Mouse (Mus musculus): ENCODE measurements at regions not wholly inside any gene's neighbourhood (a gene's known extent, or its start where the extent isn't known, plus 50 kb on each side); places are given as distances from the start of the nearest gene placed in this dataset.
A peak's percentile ranks its signal among the peaks of the same experiment; 100 is the strongest.

- H3K36me3 ChIP-seq (ENCODE audit: control insufficient read depth, insufficient read depth, low read length) = no peaks in the 10 kb centered on the region
- peaks cover 6% of the 10 kb centered on the region for H3K4me1 ChIP-seq (ENCODE audit: control insufficient read depth, insufficient read depth, low read length)
- 94% methylated on average over 4 of the region's 4 CpGs for WGBS
- H3K9ac ChIP-seq (ENCODE audit: low read depth, low read length) = no peak overlapping the region
- no peak overlapping the region for H3K4me2 ChIP-seq (ENCODE audit: low read length)
- H3K27ac ChIP-seq (ENCODE audit: low read length) = no peak overlapping the region
- ATAC-seq = no peak
- H3K4me3 ChIP-seq (ENCODE audit: low read depth, low read length) = no peak overlapping the region
- H3K9me3 ChIP-seq (replicated peaks; ENCODE audit: control insufficient read depth, low read length, poor library complexity, severe bottlenecking) = no peaks in the 10 kb centered on the region
- H3K27me3 ChIP-seq (ENCODE audit: control insufficient read depth, insufficient read depth, low read depth, low read length) = no peaks in the 10 kb centered on the region
Measured at GRCm38 (mm10) chr16:7767691-7768090, 657.2 kb downstream of the Tmem114 start.

- H3K4me1 ChIP-seq (ENCODE audit: control insufficient read depth, insufficient read depth, low read length) = peaks cover 6% of the 10 kb centered on the region
- no peaks in the 10 kb centered on the region for H3K27me3 ChIP-seq (ENCODE audit: control insufficient read depth, insufficient read depth, low read depth, low read length)
- no peak for ATAC-seq
- no peak overlapping the region for H3K4me3 ChIP-seq (ENCODE audit: low read depth, low read length)
- H3K4me2 ChIP-seq (ENCODE audit: low read length) = no peak overlapping the region
- H3K27ac ChIP-seq (ENCODE audit: low read length) = peak overlapping the region; percentile 47; the same call in 1 of the 2 replicates
- no peaks in the 10 kb centered on the region for H3K36me3 ChIP-seq (ENCODE audit: control insufficient read depth, insufficient read depth, low read length)
- WGBS = 9% methylated on average over 6 of the region's 6 CpGs
- no peak overlapping the region for H3K9ac ChIP-seq (ENCODE audit: low read depth, low read length)
- H3K9me3 ChIP-seq (replicated peaks; ENCODE audit: control insufficient read depth, low read length, poor library complexity, severe bottlenecking) = no peaks in the 10 kb centered on the region
Measured at GRCm38 (mm10) chr16:7764383-7764782, 660.6 kb downstream of the Tmem114 start.

GRCm38 (mm10) chr16:7728186-7728585 is 696.8 kb downstream of the Tmem114 start:
- H3K4me1 ChIP-seq (ENCODE audit: control insufficient read depth, insufficient read depth, low read length) = no peaks in the 10 kb centered on the region
- H3K9me3 ChIP-seq (replicated peaks; ENCODE audit: control insufficient read depth, low read length, poor library complexity, severe bottlenecking) = no peaks in the 10 kb centered on the region
- no peaks in the 10 kb centered on the region for H3K36me3 ChIP-seq (ENCODE audit: control insufficient read depth, insufficient read depth, low read length)
- H3K9ac ChIP-seq (ENCODE audit: low read depth, low read length) = no peak overlapping the region
- H3K27me3 ChIP-seq (ENCODE audit: control insufficient read depth, insufficient read depth, low read depth, low read length) = no peaks in the 10 kb centered on the region
- 81% methylated on average over 2 of the region's 2 CpGs for WGBS
- no peak overlapping the region for H3K27ac ChIP-seq (ENCODE audit: low read length)
- no peak for ATAC-seq
- no peak overlapping the region for H3K4me2 ChIP-seq (ENCODE audit: low read length)
- H3K4me3 ChIP-seq (ENCODE audit: low read depth, low read length) = no peak overlapping the region

- no peaks in the 10 kb centered on the region for H3K27me3 ChIP-seq (ENCODE audit: control insufficient read depth, insufficient read depth, low read depth, low read length)
- H3K9ac ChIP-seq (ENCODE audit: low read depth, low read length) = no peak overlapping the region
- no peaks in the 10 kb centered on the region for H3K36me3 ChIP-seq (ENCODE audit: control insufficient read depth, insufficient read depth, low read length)
- no peaks in the 10 kb centered on the region for H3K4me1 ChIP-seq (ENCODE audit: control insufficient read depth, insufficient read depth, low read length)
- no peak for ATAC-seq
- H3K9me3 ChIP-seq (replicated peaks; ENCODE audit: control insufficient read depth, low read length, poor library complexity, severe bottlenecking) = no peaks in the 10 kb centered on the region
- H3K4me3 ChIP-seq (ENCODE audit: low read depth, low read length) = no peak overlapping the region
- 92% methylated on average over 1 of the region's 1 CpGs for WGBS
- H3K27ac ChIP-seq (ENCODE audit: low read length) = no peak overlapping the region
- H3K4me2 ChIP-seq (ENCODE audit: low read length) = no peak overlapping the region
Measured at GRCm38 (mm10) chr16:7725225-7725624, 699.7 kb downstream of the Tmem114 start.

- Histone ChIP-seq H3K36me3 (ENCODE audit: control insufficient read depth, insufficient read depth, low read length) (no peaks in the 10 kb centered on the region), H3K9ac (ENCODE audit: low read depth, low read length) (no peak overlapping the region), H3K9me3 (replicated peaks; ENCODE audit: control insufficient read depth, low read length, poor library complexity, severe bottlenecking) (no peaks in the 10 kb centered on the region), H3K27me3 (ENCODE audit: control insufficient read depth, insufficient read depth, low read depth, low read length) (no peaks in the 10 kb centered on the region), H3K27ac (ENCODE audit: low read length) (no peak overlapping the region), H3K4me3 (ENCODE audit: low read depth, low read length) (no peak overlapping the region), H3K4me1 (ENCODE audit: control insufficient read depth, insufficient read depth, low read length) (no peaks in the 10 kb centered on the region), H3K4me2 (ENCODE audit: low read length) (no peak overlapping the region)
- ATAC-seq = no peak
- 49% methylated on average over 4 of the region's 4 CpGs for WGBS
Measured at GRCm38 (mm10) chr16:7701471-7701870, 723.5 kb downstream of the Tmem114 start.

- H3K9me3 ChIP-seq (replicated peaks; ENCODE audit: control insufficient read depth, low read length, poor library complexity, severe bottlenecking) = no peaks in the 10 kb centered on the region
- no peaks in the 10 kb centered on the region for H3K27me3 ChIP-seq (ENCODE audit: control insufficient read depth, insufficient read depth, low read depth, low read length)
- no peaks in the 10 kb centered on the region for H3K4me1 ChIP-seq (ENCODE audit: control insufficient read depth, insufficient read depth, low read length)
- H3K4me2 ChIP-seq (ENCODE audit: low read length) = no peak overlapping the region
- H3K27ac ChIP-seq (ENCODE audit: low read length) = no peak overlapping the region
- H3K9ac ChIP-seq (ENCODE audit: low read depth, low read length) = no peak overlapping the region
- H3K36me3 ChIP-seq (ENCODE audit: control insufficient read depth, insufficient read depth, low read length) = no peaks in the 10 kb centered on the region
- H3K4me3 ChIP-seq (ENCODE audit: low read depth, low read length) = no peak overlapping the region
- no peak for ATAC-seq
Measured at GRCm38 (mm10) chr16:7685484-7685883, 739.5 kb downstream of the Tmem114 start.

- ATAC-seq = no peak
- H3K4me3 ChIP-seq (ENCODE audit: low read depth, low read length) = no peak overlapping the region
- no peaks in the 10 kb centered on the region; the same call in none of the 2 replicates for H3K9me3 ChIP-seq (replicated peaks; ENCODE audit: control insufficient read depth, low read length, poor library complexity, severe bottlenecking)
- no peak overlapping the region for H3K9ac ChIP-seq (ENCODE audit: low read depth, low read length)
- WGBS = 7% methylated on average over 2 of the region's 2 CpGs
- H3K4me2 ChIP-seq (ENCODE audit: low read length) = no peak overlapping the region
- no peaks in the 10 kb centered on the region for H3K36me3 ChIP-seq (ENCODE audit: control insufficient read depth, insufficient read depth, low read length)
- no peak overlapping the region for H3K27ac ChIP-seq (ENCODE audit: low read length)
- H3K4me1 ChIP-seq (ENCODE audit: control insufficient read depth, insufficient read depth, low read length) = no peaks in the 10 kb centered on the region
- no peaks in the 10 kb centered on the region for H3K27me3 ChIP-seq (ENCODE audit: control insufficient read depth, insufficient read depth, low read depth, low read length)
Measured at GRCm38 (mm10) chr16:7666096-7666495, 758.8 kb downstream of the Tmem114 start.

- Histone ChIP-seq H3K9me3 (replicated peaks; ENCODE audit: control insufficient read depth, low read length, poor library complexity, severe bottlenecking) (no peaks in the 10 kb centered on the region), H3K9ac (ENCODE audit: low read depth, low read length) (no peak overlapping the region), H3K4me1 (ENCODE audit: control insufficient read depth, insufficient read depth, low read length) (no peaks in the 10 kb centered on the region), H3K27ac (ENCODE audit: low read length) (no peak overlapping the region), H3K4me3 (ENCODE audit: low read depth, low read length) (no peak overlapping the region), H3K4me2 (ENCODE audit: low read length) (no peak overlapping the region), H3K36me3 (ENCODE audit: control insufficient read depth, insufficient read depth, low read length) (no peaks in the 10 kb centered on the region), H3K27me3 (ENCODE audit: control insufficient read depth, insufficient read depth, low read depth, low read length) (no peaks in the 10 kb centered on the region)
- whole genome bisulfite sequencing = 39% methylated on average over 9 of the region's 9 CpGs
- peak; percentile 51; the same call in 1 of the 2 replicates for ATAC-seq
Measured at GRCm38 (mm10) chr16:7658133-7658532, 766.8 kb downstream of the Tmem114 start.

GRCm38 (mm10) chr16:7654451-7654850 is 770.5 kb downstream of the Tmem114 start:
- Histone ChIP-seq H3K4me3 (ENCODE audit: low read depth, low read length) (no peak overlapping the region), H3K27ac (ENCODE audit: low read length) (no peak overlapping the region), H3K9ac (ENCODE audit: low read depth, low read length) (no peak overlapping the region), H3K9me3 (replicated peaks; ENCODE audit: control insufficient read depth, low read length, poor library complexity, severe bottlenecking) (no peaks in the 10 kb centered on the region), H3K4me2 (ENCODE audit: low read length) (no peak overlapping the region), H3K4me1 (ENCODE audit: control insufficient read depth, insufficient read depth, low read length) (peaks cover 4% of the 10 kb centered on the region; the same call in 1 of the 2 replicates), H3K27me3 (ENCODE audit: control insufficient read depth, insufficient read depth, low read depth, low read length) (no peaks in the 10 kb centered on the region), H3K36me3 (ENCODE audit: control insufficient read depth, insufficient read depth, low read length) (no peaks in the 10 kb centered on the region)
- ATAC-seq = no peak
- 91% methylated on average over 6 of the region's 6 CpGs for WGBS
